Mouse (Mus musculus) liver, adult 2 months (tissue): Measurements from ENCODE around the gene Sde2.

ENCODE experiments used
- CTCF ChIP-seq: fragments of 200-500 bp; IDR thresholded peaks from 2 replicates; pipeline ENCODE4 v1.5.1; 2011; ENCODE audit warnings: low read depth, low read length, control low read depth
- POLR2A ChIP-seq: fragments of 200-500 bp; IDR thresholded peaks from 2 replicates; pipeline ENCODE4 v1.6.1; 2011; ENCODE audit warnings: low read length, control low read depth; ENCODE audit not compliant: insufficient read depth; ENCODE audit errors: extremely low read depth

DNA sequence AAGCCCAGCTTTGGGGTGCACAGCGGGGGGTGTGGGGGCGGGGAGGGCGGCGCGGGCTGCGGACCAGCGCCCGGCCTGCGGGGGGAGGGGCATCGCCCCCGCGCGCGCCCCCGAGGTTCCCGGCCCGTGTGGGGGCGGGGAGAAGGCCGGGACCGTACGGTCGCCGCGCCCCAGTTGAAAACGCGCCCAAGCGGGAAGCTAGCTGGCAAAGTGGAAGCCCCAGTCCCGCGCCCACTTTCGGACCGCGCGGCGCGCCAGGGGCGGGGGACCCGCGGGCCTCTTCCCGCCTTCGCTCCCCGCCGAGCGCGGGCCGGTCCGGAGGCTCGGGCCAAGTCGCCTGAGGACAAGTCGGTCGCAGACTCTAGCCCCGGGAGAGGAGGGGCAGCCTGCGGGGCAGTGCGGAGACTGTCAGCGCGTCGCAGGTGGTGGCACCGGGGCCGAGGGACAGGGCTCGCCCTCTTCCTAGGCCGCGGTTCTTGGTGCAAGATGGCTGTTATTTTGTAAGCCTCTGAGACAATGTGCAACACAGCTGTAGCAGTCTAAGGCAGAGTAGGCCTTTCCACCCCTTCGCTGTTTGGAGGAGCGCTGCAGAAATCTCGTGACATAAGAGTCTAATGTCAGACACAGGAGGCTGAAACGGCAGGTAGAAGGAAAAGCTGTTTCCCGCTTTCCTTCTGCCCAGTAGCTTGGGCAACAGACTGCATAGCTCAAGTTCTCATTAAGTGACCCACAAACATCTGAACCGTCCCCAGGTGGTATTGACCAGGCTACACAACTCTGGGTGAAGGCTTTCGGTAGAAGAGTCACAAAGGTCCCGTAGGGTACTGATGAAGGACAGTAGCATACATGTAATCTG is 36.8 kb upstream of the Sde2 start, which contains the start of gene H3f3a:
- TF ChIP-seq POLR2A = 0 out of 2 replicates have a peak, but pooled peaks have one; percentile 11
- no peak for TF ChIP-seq CTCF
